Mouse (Mus musculus) inflammation-experienced regulatory T-cells, adult 6 months (primary cell): ENCODE data around the gene Ccdc93. TPM values are rescaled to one million over a fixed set of nuclear protein-coding genes. Genes with fewer than 3 reads are reported as not detected.
A peak's percentile ranks its signal among the peaks of the same experiment; 100 is the strongest.

Experiments used
- ATAC-seq: one replicate; pipeline ENCODE4 v1.8.0; 2017
- polyA plus RNA-seq, 3 experiments: library from polyadenylated mRNA; unstranded; fragments of 100-300 nt; shearing (Covaris generic); gene quantifications; one replicate each; pipeline ENCODE4 v1.2.1; 2017

Ccdc93 gene
- 10 to 100 TPM; 16.2 to 18.5 (median 16.3) TPM for polyA plus RNA-seq

DNA sequence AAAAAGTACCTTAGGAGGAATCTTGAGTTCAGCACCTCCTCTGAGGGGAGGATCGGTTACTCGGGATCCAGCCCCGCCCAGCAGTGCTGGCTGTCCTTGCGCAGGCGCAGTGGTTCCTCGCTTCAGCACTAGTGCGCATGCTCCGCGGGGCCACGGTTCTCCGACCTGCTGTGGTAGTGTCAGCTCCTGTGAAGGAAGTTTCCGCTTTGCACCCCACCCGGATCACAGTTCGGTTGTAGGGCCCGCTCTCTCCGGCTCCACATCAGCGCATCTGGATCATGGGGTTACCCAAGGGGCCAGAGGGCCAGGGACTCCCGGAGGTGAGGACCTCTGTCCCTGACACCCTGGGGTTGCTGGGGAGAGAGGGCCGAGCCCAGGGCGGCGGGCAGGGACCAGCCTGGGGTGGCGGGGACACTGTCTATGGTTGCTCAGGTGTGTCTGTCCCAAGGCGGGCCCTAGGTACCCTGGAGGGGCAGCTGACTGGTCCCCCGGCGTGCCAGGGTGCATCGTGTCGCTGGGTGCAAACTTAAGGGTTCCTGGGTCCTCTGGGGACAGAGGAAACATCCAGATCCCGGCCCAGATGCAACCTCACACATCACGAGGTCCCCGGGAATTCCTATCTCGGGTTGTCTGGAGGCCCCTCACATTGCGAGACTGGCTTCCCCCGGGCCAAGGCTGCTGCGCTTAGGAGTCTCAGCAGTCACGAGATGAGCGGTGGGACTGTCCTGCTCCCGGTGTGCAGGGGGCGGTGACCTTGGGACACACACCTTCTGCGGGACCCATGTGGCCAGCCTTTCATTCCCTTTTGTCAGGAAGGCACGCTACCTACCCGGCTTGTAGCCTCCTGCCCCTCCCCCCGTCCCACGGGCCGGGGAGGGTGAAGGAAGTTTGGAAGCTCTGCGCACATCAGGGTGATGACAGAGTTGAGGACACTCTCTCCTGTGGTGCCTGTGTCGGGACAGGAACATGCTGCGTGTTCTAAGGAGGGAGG lies at the start of gene Ccdc93:
Ccdc93 (plus strand) TSS at position 112 of the 991 bp plus-strand sequence.
- ATAC-seq: peak; percentile 90

GRCm38 (mm10) chr1:121381562-121381961 lies 49.3 kb upstream of the Ccdc93 start:
- ATAC-seq: no peak

DNA sequence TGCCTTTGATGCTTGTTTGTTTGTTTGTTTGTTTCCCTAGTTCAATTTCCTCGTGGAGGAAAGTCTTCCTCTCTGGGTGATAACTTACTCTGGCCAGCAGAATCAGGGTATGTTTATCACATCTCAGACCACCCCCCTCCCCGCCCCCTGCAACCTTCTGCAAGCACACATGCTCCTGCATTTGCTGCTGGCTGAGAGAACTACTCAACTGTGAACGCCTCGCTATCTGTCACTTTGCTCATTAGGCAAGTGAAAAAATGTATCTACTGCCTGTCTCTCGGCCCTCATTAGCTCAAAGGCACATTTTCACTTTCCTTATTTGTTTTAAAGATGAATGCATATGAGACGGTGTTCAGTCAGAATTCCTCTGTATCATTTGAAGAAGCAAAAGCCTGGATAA lies 42.5 kb upstream of the Ccdc93 start:
- ATAC-seq: no peak

- ATAC-seq: no peak
These were observed 42.1 kb upstream of the Ccdc93 start for GRCm38 (mm10) chr1:121388732-121389131.

- no peak for ATAC-seq
These were observed 41.3 kb upstream of the Ccdc93 start for GRCm38 (mm10) chr1:121389574-121389973.

GRCm38 (mm10) chr1:121390003-121390402 lies 40.8 kb upstream of the Ccdc93 start:
- ATAC-seq: no peak

DNA sequence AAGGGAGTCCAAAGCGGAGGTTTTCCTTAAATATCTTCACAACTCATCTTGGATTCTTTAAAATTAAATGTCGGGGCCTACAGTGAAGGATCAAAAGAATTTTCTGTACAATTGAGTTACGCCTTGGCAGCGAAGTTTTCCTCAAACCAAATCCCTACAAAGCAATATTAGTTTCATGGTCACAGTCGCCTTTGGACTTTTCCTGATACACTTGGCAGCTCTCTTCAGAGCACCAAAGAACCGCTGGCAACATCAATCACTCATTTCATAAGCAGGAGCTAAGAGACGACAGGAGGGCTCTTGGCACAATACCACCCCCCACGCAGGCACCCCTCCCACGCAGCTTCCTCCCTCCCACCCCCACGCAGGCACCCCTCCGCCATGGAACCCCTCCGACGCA lies 40.4 kb upstream of the Ccdc93 start:
- ATAC-seq: no peak

- ATAC-seq: no peak
These were observed 40.0 kb upstream of the Ccdc93 start for GRCm38 (mm10) chr1:121390855-121391254.

- no peak for ATAC-seq
These were observed 37.7 kb upstream of the Ccdc93 start for GRCm38 (mm10) chr1:121393117-121393516.

DNA sequence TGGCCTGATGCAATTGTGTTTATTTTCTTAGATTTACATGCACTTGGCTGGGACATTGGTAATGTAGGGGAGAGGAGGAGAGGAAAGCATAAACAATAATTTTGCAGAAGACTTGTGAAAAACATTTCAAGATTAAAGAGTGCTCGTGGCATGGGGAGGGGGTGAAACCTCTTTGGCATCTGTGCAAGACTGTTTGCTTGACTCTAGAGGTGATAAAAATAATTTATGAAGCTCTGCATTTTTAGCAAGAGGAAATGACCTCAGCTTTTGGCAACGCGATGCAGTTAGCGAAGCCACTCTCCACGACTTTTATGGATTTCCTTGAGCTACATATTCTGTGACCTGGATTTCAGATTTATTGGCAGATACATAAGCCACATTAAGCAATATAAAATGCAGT lies 36.1 kb upstream of the Ccdc93 start:
- no peak for ATAC-seq

DNA sequence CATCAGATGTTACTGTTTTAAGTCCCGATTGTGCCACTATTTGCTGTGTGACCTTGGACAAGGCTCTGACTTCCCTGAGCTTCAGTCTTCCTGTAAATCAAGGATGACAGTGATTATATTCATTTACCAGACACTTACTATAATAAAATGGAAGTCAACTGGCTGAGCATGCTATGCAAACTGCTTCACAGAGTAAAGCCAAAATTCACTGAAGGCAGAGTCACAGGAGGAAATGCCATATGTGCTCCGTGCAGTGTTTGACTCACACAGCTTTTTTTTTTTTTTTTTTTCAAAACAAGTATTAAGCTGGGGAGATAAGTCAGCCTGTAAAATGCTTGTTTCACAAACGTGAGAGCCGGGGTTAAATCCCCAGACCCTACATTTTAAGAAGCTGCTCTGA lies 34.3 kb upstream of the Ccdc93 start:
- ATAC-seq: no peak

DNA sequence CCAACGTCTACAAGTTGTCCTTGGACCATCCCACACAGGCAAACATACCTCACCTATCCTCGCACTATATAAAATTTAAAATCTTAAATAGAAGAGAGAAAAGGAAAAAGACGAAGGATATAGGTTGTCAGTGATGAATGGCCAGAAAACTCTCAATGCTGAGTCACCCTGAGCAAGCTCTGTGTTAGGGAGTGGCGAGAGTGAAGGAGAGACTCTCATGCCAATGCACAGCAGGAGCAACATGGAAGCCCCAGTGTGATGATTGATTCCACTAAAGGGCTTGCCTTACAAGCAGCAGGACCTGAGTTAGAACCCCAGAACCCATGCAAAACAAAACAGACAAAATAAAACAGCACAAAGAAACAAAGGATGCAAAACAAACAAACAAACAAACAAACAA lies 32.6 kb upstream of the Ccdc93 start:
- ATAC-seq: no peak

GRCm38 (mm10) chr1:121398986-121399881 lies 31.6 kb upstream of the Ccdc93 start:
- no peak for ATAC-seq

GRCm38 (mm10) chr1:121400243-121400642 lies 30.6 kb upstream of the Ccdc93 start:
- no peak for ATAC-seq

GRCm38 (mm10) chr1:121419084-121419483 lies 11.8 kb upstream of the Ccdc93 start:
- ATAC-seq: peak; percentile 76

GRCm38 (mm10) chr1:121419569-121420265 lies 11.1 kb upstream of the Ccdc93 start:
- no peak for ATAC-seq

DNA sequence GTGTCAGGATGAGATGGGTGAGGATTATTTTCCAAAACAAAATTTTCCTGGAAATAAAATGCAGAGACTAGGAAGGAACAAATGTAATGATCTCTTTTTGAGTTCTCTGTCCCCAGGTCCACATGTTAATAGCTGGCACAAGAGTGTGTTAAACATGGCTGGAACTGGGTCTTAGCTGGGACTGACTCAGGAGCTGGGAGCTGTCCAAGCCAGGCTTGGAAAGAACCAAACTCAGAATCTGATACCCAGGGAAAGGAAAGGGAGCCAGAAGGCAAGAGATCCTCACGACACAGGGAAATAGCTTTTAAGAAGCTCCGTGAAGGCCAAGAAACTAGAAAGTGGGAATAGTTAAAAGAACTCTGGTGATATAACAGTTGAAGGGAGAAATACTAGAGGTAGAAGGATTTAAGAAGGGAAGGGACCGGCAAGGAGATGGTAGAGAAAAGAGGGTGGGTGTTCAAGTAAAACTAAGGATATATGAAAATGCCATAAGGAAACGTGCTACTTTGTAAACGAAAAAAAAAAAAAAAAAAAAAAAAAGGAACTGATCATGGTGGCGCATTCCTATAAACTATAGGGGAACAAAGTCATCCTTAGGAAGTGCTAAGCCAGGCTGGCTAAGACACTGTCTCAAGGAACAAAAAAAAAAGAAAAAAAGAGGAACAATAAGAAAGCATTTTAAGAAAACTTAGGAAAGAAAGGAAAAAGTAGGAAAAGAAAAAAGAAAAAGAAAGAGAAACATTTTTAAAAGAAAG lies 489 bp upstream of the Ccdc93 start:
- peak; percentile 10 for ATAC-seq

DNA sequence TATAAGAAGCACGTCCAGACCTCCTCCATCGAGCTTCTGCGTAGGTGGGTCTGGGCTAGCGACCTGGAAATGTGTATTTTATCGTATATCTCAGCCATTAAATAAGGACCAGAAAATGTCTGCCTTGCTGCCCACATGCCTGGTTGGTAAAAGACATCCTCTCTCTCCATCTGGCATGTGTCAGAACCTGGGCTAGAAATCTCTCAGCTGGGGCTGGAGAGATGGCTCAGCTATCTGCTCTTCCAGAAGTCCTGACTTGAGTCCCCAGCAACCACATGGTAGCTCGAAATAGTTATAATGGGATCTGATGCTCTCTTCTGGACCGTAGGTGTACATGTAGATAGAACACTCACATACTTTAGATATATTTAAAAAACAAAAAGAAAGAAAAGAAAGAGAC lies 5.1 kb downstream of the Ccdc93 start:
- ATAC-seq: no peak

DNA sequence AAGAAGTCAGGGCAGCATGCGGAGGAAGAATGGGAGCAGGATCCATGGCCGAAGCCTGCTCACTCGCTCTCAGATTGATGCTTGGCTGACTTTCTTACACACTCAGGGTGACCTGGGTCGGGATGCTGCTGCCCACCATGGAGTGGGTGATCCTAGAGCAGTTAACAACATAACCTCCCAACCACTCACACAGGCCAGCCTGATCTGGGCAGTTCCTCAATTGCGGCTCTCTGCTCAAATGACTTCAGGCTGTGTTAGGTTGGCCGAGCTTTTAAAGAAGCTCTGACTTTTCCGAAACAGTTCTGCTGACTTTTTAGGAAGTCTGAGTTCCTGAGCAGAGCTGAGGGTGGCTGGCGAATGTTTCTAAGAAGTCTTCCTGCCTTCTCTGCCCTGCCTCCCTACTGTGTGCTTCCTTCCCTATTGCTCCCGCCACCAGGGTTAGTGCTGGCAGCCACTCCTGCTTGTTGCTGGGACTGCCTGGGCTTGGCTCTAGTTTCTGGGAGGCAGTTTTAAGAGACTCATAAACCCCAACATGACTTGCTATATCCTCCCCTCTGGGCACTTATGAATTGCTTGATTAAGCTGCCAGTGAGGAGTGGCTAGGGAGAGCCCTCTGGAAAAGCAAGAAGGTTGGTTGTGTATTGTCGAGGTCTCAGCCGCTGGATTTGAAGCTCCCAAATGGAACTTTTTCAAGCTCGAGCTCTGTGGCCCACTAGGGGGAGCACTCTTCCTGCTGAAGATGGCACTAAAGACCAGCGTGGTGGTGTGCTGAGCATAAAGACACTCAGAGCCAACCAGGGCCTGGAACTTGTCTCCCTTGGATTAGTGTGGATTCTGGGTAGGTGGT lies 9.9 kb downstream of the Ccdc93 start:
- peak; percentile 67 for ATAC-seq

DNA sequence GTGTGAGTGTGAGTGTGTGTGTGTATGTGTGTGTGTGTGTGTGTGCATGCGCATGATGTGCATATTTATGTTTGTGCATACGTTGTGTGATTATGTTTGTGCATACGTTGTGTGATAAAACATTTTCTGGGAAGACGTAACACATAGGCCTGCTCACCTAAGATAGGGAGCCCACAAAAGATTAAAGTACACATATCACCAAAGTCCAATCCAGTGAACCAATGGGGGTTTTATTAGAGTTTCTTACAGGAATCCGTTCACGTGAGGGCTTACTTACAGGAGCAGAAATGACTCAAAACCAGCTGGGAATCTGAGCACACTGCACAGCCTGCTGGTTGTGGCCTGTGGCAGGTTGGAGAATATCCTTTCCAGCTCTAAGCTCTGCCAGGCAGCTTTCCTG lies 13.3 kb downstream of the Ccdc93 start:
- no peak for ATAC-seq

GRCm38 (mm10) chr1:121447216-121447615 lies 16.4 kb downstream of the Ccdc93 start:
- no peak for ATAC-seq
